Mouse (Mus musculus): Measurements from ENCODE around the gene Rab38.

DNA sequence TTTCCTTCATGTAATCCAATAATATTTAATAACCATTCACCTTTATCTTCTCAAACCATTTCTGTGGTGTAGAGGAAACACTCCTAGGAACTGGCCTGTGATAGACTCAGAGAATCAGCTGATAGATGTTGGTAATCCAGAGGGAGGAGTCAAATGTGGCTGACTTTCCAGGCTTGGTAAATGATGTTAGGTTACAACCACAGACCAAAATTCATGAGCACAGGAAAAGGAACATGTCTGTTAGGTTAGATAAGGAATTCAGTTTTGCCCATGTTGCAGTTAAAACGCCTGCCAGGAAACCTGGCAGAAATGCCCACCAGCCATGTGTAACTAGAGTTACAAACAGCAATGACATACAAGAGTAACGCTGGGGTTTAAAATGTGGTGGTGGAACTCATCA is 6.2 kb upstream of the Rab38 start:
- TF ChIP-seq POLR2A (IDR thresholded peaks at IDR 0.05; ENCODE audit: borderline replicate concordance, insufficient read depth, low read length): no peak
- no peak for TF ChIP-seq CTCF (IDR thresholded peaks at IDR 0.05; ENCODE audit: borderline replicate concordance, insufficient read depth, low read depth, low read length)
